Mouse (Mus musculus): ENCODE measurements around the gene Uts2. TPM values are rescaled to one million over a fixed set of nuclear protein-coding genes. Genes with fewer than 3 reads are reported as not detected.
"Not testable (repeated sequence)": the region's sequence is repeated elsewhere in the genome, so short reads cannot be mapped to it uniquely, and the experiment has no call there.

The Uts2 gene
- total RNA-seq, 2 experiments from 2014 or later: not detected

DNA sequence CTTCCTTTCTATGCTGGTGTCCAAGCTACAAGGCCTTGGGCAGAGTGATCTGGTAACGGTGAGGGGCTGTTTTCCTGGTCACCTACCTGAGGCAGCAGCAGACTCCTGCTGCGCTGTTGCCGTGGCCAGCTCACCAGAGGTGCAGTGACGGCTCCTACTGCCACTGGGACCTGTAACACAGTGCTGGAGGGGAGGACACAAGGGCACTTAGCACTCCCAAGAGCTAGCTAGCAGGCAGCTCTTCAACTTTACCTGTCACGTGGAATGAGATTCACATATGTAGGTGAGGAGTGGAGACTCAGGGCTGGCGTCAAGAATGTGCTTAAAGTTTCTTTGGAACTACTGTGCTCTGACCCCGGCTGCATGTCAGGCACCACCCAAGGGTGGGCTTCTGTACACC lies 13.4 kb downstream of the Uts2 start:
- DNase-seq (ENCODE audit: low spot score in 2 of 2): no peak

DNA sequence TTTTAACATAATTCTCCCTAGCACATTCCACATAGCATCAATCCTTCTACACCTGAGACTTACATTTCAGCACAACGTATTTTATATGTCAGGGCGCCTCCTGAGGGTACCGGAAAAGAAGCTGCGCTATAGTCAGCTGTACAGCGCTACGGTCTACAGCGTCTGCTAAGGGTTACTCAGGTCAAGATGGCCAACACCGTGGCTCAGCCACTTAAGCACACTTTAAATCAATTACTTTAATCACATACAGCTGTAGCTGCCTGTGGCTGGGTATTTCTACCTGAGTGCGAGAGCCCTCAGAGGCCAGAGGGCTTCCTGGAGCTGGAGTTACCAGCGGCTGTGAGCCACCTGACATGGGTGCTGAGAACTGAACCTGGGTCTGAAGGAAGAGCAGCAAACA lies 19.0 kb downstream of the Uts2 start:
- DNase-seq (ENCODE audit: low spot score in 2 of 2): no peak

DNA sequence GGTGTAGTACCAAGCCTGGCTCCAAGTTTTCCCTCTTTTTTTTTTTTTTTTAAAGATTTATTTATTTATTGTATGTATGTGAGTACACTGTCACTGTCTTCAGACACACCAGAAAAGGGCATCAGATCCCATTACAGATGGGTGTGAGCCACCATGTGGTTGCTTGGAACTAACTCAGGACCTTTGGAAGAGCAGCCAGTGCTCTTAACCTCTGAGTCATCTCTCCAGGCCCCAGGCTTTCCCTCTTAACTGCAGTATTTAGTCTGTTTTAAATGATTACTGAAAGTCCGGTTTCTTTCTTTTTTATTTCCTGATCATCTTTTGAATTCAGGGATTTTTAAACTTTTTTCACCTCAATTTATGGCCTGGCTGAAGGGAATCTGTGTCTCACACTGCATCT lies 20.5 kb downstream of the Uts2 start:
- not testable (repeated sequence) for DNase-seq (ENCODE audit: low spot score in 2 of 2)

DNA sequence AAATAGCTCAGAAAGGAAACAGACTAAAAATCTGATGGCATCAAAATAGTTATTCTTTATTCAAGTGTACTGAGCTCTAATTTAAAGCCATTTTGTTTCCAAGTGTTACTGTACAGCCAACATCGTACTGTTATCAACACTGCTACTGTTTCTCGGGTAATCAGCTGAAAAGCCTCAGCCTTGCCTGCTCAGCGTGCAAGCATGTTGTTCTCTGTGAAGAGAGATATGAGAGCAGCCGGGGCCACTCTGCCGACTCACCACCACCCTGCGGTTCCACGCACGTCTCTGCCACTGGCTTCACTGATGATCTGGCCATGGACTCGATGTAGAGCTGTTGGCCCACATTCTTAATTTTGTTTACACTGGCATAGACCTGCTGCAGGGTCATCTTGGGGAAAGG lies 27.3 kb downstream of the Uts2 start:
- DNase-seq (ENCODE audit: low spot score in 2 of 2): no peak

DNA sequence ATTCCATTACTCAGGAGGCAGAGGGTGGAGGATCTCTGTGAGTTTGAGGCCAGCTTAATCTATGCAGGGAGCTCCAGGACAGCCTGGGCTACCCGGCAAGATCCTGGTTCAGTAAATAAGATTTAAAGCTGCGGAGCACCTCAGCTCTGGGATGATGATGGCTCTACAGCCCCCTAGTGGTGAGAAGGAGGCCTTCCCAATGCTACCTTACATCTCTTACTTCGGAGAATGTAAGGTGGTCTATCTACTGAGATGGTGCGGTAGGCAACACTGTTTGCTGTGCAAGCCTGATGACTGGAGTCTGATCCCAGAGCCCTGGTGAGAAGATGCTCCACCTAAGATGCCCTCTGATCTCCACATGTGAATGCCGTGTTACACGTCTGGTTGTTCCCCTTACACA lies 30.1 kb downstream of the Uts2 start:
- peak in 1 of 2 experiments; percentile 29 for DNase-seq (ENCODE audit: low spot score in 2 of 2)

DNA sequence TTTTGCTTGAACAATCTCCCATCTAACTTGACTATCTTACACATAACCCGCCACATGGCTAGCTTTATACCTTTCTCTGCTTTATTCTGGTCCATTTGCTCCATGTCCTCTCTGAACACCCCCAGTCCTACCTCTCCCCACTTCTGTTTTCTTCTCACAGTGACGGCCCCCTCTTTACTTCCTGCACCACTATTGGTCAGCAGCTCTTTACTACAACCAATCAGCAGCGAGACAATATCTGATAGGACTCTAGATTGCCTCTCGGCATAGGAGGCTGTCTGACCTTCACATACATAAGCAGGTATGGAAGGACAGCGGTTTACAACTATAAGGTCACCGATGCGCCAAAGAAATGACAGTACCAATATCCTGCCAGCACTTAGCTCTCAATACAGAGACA lies 39.6 kb downstream of the Uts2 start:
- no peak for DNase-seq (ENCODE audit: low spot score in 2 of 2)

DNA sequence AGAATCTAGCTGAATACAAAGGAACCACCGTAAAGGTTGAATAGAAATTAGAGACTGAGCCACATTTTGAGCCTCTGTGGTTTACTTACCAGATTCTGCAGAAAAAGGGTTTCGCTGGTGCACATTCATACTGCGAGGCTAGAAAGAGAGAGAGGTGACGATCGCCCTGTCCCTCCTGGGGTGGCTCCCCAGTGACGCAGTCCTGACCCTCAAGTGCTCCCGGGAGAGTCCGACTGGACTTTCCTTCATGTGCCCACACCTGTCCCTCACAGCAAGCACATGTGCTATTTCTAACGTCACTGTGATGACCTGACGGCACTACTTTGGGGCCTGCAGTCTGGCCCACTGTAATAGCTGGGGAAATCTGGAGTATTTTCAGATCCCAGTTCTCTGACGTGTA lies 40.9 kb downstream of the Uts2 start:
- DNase-seq (ENCODE audit: low spot score in 2 of 2): no peak

DNA sequence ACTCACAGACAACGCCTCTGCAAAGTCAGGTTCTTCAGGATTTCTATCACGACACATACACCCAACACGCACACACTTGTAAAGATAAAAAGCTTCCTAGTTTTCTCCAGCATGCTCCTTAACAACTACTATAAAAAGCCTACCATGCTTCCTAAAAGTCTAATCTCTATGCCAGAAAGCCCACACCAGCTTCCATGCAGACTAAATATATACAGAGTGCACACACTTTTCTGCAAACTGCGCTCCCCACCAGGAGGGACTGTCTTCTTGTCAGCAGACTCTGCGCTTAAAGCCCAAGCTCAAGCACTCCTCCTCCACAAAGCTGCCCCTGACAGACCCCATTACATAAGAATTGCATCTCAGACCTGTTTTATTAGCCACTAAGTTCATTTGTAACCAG lies 44.6 kb downstream of the Uts2 start:
- DNase-seq (ENCODE audit: low spot score in 2 of 2): peak; percentile 26 to 42

DNA sequence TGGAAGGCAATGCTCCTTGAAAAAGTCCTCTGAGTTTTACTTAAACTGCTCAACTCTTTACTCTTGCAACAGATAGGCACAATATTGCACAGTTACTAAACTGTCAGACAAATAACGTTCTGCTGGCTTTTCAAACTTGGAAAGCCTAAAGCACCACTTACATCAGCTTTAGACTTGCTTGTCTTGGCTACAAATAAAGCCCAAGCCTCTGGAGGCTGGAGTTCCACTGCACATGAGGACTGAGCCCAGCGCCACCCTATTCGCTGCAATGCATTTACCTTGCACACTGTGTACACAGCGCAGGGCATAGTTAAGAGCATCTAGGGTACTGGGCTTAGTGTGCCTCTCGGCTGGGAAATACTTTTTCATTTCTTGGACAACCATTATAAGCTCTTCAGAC lies 46.4 kb downstream of the Uts2 start:
- peak in 1 of 2 experiments; percentile 16 for DNase-seq (ENCODE audit: low spot score in 2 of 2)

DNA sequence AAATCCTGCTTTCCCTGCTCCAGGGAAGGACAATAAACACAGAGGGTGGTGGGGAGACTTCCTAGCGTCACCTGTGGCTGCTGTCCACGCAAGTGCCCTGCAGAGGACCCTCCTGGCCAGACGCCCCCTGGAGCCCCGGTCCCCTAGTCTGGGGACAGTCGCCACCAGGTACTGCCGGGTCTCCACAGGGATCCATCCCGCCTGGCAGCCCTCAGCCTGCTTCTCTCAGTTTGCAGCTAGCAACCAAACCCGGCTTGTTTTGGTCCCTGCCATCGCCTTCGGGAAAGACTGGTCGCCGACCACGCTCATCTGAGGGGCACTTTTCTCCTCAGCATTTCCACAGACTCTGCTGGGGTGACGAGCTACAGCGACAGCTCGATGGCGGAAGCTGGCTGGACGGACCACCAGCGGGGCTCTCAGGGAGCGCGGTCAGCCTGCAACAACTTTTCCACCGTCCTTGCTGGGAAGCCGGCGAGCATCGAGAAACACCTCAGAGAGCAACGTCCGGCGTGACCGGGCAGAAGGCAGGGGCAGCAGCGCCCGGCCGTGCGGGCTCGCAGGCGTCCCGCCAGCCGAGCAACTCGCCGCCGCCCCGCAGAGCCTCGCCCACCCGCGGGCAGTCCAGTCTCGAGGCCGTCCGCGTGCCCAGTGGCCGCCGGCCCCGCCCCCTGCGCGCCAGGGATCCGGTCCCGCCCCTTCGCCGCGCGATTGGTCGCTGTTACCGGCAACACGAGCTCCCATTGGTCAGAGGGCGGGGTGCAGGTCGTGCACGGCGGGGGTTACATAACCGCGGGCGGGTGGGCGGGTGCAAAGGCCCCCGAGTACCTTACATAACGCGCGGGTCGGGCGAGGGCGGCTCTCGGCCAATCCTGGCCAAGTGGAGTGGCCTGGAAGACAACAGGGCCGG lies 47.4 kb downstream of the Uts2 start, which contains the start of gene Per3:
Gene Per3, minus strand, starts transcription at position 629 of the 907 bp plus-strand sequence.
- peak; percentile 98 to 99 for DNase-seq (ENCODE audit: low spot score in 2 of 2)

DNA sequence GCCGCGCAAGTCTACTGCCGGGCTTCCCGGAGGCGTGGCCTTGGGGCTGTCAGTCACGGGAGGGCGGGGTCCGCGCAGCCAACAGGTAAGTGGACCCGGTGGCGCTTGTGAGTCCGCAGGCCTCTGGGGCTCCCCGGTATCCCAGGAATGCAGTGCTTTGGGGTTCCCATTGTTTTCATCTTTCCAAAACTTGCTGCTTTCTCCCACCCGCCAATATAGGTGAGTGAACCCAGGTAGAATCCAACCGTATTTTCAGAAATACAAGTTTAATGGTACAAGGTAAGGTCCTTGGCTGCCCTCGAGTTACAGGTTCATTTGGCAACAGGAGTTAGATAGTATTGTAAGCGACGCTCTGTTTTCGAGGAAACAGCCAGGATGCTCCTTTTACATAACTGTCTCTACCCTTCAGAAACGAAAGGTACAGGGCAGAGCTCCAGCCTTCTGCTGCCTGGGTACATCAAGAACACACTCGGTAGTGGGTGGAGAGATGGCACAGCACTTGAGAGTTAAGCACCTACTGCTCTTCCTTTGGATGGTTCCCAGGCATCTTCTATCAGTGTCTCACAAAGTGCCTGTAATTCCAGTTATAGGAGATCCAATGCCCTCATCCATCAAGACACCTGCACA lies 48.2 kb downstream of the Uts2 start:
- DNase-seq (ENCODE audit: low spot score in 2 of 2): peak; percentile 47 to 64

DNA sequence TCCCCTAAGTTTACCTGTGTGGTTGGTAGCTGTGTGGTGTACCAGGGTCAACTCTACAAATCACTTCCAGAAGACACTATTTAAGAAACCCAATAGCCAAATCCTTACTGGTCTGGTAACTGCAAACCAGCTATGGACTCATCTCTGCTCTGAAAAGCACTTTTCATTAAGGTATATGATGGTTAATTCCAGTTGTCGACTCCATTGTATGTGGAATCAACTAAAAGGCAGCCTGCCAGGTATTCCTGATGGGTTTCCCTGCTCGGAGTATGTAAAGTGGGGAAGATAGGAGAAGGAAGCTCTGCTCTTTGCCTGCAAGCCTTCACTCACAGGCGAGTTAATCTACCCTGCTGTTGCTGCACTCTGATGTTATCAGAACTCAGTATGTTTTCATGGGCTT lies 49.6 kb downstream of the Uts2 start:
- DNase-seq (ENCODE audit: low spot score in 2 of 2): no peak

DNA sequence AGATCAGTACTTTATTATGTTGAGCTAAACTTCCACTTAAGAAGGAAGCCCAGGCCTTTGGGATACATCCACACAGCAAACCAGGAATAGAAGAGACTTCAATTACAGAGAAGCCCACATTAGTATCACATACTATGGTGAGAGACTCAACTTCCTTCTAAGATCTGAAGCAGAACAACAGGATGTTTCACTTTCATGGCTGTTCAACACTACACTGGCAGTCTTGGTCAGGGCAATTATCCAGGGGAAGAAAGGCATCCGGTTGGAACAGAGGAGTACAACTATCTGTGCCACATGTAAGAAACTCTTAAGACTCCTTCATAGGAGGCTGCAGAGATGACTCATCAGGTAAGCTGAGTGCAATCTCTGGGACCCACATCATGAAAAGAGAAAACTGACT lies 54.3 kb downstream of the Uts2 start:
- no peak for DNase-seq (ENCODE audit: low spot score in 2 of 2)

Other genes with a start within 250 kb of the Uts2 start
- 10 to 100 TPM; 29.7 to 32.6 TPM for gene Errfi1, start 143.2 kb upstream of the Uts2 start, total RNA-seq (2021)
- gene Park7, start 82.7 kb upstream of the Uts2 start, total RNA-seq (2021): 100 to 1,000 TPM; 215 to 216 TPM
- gene Tnfrsf9, start 82.5 kb upstream of the Uts2 start, total RNA-seq (2021): under 1 TPM; 0.35 to 0.94 TPM
- gene Per3, start 47.6 kb downstream of the Uts2 start, total RNA-seq (2021): 10 to 100 TPM; 22.2 to 24.4 TPM
- gene Vamp3, start 60.9 kb downstream of the Uts2 start, total RNA-seq (2021): 10 to 100 TPM; 28.6 to 28.8 TPM
- not detected for gene Gm13090, start 92.5 kb downstream of the Uts2 start, total RNA-seq (2021)

Measured in left cerebral cortex, adult 18-20 months (tissue).